Mouse (Mus musculus): ENCODE results near the gene Fn3krp. TPM values are rescaled to one million over a fixed set of nuclear protein-coding genes. Genes with fewer than 3 reads are reported as not detected.

Fn3krp gene
- 21.4 and 25.2 TPM in 2 replicates for total RNA-seq (2014; rRNA removed)
- polyA plus RNA-seq (2015; fragmentation: Nextera tagmentation; extraction: Ambion mirVana), result 8.4 and 8.6 TPM in 2 replicates

DNA sequence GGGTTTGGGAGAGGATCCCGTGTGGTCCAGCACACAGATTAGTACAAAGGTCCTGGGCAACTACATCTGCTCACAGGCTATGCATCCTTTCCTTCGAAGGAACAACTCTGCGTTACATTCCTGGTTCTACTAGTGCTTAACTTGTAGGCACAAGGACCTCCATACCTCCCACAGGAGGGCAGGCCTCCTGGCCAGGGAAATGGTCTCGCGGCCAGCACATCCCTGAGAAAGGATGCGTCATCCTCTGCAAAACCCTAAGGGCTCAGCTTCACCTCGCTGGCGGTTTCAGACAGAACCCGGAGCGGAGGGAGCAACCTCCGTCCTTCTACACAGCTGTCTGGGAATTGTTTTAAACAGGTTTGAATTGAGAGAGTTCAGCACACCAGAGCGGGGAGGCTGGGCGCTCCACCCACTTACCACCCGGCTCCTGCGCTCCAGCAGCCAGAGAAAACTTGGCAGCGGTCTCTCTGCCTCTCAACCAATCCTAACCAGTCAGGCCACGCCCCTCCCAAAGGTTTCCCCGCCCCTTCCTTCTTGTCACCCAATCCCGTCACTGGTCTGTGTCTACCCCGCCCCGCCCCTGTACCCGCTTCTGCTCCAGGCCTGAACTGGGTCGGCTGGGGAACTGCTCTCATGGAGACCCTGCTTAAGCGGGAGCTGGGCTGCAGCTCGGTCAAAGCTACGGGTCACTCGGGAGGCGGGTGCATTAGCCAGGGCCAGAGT, at the start of gene Fn3krp:
Gene Fn3krp, plus strand, starts transcription at position 572 of the 723 bp plus-strand sequence.
- peak within 1 kb of the TSS; percentile 67 for H3K4me3 ChIP-seq (ENCODE audit: low read length)
- DNase-seq (ENCODE audit: low spot score) (peak; percentile 99), ATAC-seq (peak; percentile 100)
- H3K27ac ChIP-seq, result peak within 1 kb of the TSS; percentile 64; the same call in 1 of the 2 replicates
- peak within 1 kb of the TSS; percentile 65 for H3K9ac ChIP-seq (replicated peaks; ENCODE audit: low read length)
- 0 out of 2 replicates have a peak, but pooled peaks cover 9% of the 10 kb centered on the region for H3K4me1 ChIP-seq (ENCODE audit: insufficient read depth, low read length)
- H3K9me3 ChIP-seq (ENCODE audit: low read length), result no peaks in the 10 kb centered on the region
- no peaks in the 10 kb centered on the region for H3K36me3 ChIP-seq (ENCODE audit: insufficient read depth, low read length)
- peak within 1 kb of the TSS; percentile 92 for H3K4me2 ChIP-seq (ENCODE audit: low read depth, low read length)
- 2% methylated on average over 28 of the region's 28 CpGs for WGBS
- no peaks in the 10 kb centered on the region for H3K27me3 ChIP-seq (ENCODE audit: insufficient read depth, low read length)
- TF ChIP-seq CTCF (IDR thresholded peaks at IDR 0.05; ENCODE audit: low read depth), result peak; percentile 31; the same call in 1 of the 2 replicates

DNA sequence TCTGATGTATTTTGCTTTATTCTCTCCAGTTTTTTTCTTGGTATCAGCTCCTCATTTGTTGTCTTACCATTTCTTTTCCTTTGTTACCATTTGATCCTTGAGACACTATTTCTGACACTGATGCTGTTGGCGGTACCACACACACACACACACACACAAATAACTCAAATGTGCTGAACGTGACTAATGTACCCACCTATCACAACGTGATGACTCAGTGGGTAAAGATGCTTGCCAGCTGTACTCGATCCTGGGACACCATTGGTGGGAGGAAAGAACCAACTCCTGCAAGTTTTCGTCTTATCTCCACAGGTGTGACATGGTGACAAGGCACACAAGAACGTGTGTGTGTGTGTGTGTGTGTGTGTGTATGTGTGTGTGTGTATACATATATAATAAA, 47.9 kb upstream of the Fn3krp start:
- DNase-seq (ENCODE audit: low spot score) (no peak), ATAC-seq (no peak)
- no peaks in the 10 kb centered on the region for H3K36me3 ChIP-seq (ENCODE audit: insufficient read depth, low read length)
- no peak overlapping the region for H3K4me3 ChIP-seq (ENCODE audit: low read length)
- H3K9me3 ChIP-seq (ENCODE audit: low read length), result no peaks in the 10 kb centered on the region
- 66% methylated on average over 6 of the region's 6 CpGs for WGBS
- no peak for TF ChIP-seq CTCF (IDR thresholded peaks at IDR 0.05; ENCODE audit: low read depth)
- no peaks in the 10 kb centered on the region for H3K27me3 ChIP-seq (ENCODE audit: insufficient read depth, low read length)
- no peak overlapping the region for H3K9ac ChIP-seq (replicated peaks; ENCODE audit: low read length)
- no peaks in the 10 kb centered on the region for H3K4me1 ChIP-seq (ENCODE audit: insufficient read depth, low read length)
- H3K27ac ChIP-seq, result no peak overlapping the region
- no peak overlapping the region for H3K4me2 ChIP-seq (ENCODE audit: low read depth, low read length)

DNA sequence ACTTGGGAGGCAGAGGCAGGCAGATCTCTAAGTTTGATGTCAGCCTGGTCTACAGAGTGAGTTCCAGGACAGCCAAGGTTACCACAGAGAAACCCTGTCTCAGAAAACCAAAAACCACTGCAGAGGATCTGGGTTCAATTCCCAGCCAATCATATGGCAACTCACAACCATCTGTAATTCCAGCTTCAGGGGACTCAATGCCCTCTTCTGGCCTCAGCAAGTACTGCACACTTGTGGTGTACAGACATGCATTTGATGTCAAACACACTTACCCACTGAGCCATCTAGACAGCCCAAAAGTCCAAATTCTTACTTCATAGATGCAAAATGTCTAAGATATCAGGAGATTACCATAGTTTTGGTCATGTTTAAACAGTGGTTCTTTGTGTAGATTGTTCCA, 42.6 kb upstream of the Fn3krp start:
- H3K9ac ChIP-seq (replicated peaks; ENCODE audit: low read length), result no peak overlapping the region
- H3K36me3 ChIP-seq (ENCODE audit: insufficient read depth, low read length), result no peaks in the 10 kb centered on the region
- H3K9me3 ChIP-seq (ENCODE audit: low read length), result no peaks in the 10 kb centered on the region
- H3K4me3 ChIP-seq (ENCODE audit: low read length), result no peak overlapping the region
- no peak for ATAC-seq
- no peaks in the 10 kb centered on the region for H3K27me3 ChIP-seq (ENCODE audit: insufficient read depth, low read length)
- 0 out of 2 replicates have a peak, but pooled peaks have one; percentile 12 for TF ChIP-seq CTCF (IDR thresholded peaks at IDR 0.05; ENCODE audit: low read depth)
- no peak overlapping the region for H3K27ac ChIP-seq
- DNase-seq (ENCODE audit: low spot score), result no peak
- H3K4me1 ChIP-seq (ENCODE audit: insufficient read depth, low read length), result no peaks in the 10 kb centered on the region
- H3K4me2 ChIP-seq (ENCODE audit: low read depth, low read length), result no peak overlapping the region

DNA sequence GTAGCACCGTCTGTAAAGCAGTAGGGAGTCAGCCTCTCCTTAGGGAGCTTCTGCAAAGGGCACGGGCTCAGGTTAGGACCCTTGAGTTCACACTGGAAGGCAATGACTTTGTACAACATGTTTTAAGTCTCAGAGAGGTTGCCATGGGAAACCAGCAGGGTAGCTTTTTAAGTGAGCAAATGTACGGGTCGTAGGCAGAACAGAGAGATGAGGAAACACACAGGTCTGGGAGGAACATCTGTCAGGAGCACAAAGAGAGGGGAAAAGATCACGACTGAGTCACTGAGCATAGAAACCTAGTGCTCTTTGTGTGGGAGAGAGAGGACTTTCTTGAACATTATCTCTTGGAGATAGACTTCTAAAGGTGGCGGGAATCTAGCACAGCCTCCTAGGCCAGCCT, 40.9 kb upstream of the Fn3krp start:
- ATAC-seq (no peak), DNase-seq (ENCODE audit: low spot score) (no peak)
- no peak overlapping the region for H3K27ac ChIP-seq

DNA sequence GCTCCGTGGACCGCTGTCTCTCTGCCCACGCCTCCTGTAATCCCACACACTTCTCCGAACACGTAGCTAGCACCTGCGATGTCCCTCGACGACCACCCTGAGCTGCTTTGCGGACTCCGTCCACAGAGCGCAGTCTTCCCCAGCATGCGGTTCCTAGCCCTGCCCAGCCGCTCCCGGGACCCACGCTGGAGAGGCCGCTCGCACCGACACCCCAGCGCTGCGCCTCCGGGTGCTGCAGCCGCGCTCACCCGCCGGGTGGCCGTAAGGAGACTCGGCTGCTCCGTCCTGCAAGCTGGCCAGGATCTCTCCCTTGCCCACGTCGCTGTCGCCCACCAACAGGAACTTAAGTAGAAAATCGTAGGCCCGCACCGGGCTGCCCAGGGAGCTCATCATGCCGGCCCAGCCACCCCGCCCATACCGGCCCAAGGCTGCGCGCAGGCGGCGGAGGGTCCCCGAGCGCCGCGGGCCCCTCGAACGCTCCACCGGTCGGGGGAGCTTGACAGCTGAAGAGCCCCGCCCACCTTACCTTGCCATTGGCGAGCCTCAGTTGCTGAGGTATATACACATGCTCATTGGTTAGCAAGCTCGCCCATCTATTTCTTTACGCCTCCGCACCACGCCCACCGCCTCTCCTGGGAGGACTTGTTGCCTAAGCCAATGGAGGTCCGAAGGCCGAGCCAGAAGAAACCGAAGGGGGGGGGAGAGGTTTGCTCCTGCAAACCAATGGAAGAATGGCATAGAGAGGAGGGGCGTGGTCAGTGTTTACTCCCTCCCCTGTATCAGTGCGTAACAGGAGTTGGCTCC, 33.2 kb upstream of the Fn3krp start, which contains the start of gene Rab40b:
Gene Rab40b, minus strand, starts transcription at position 502 of the 804 bp plus-strand sequence.
- peak; percentile 100 for ATAC-seq
- peak; percentile 99 for DNase-seq (ENCODE audit: low spot score)
- Histone ChIP-seq H3K4me1 (ENCODE audit: insufficient read depth, low read length) (peaks cover 3% of the 10 kb centered on the region; the same call in 1 of the 2 replicates), H3K9me3 (ENCODE audit: low read length) (no peaks in the 10 kb centered on the region), H3K9ac (replicated peaks; ENCODE audit: low read length) (peak within 1 kb of the TSS; percentile 70), H3K4me3 (ENCODE audit: low read length) (peak within 1 kb of the TSS; percentile 77), H3K27ac (peak within 1 kb of the TSS; percentile 79), H3K27me3 (ENCODE audit: insufficient read depth, low read length) (no peaks in the 10 kb centered on the region), H3K36me3 (ENCODE audit: insufficient read depth, low read length) (no peaks in the 10 kb centered on the region), H3K4me2 (ENCODE audit: low read depth, low read length) (peak within 1 kb of the TSS; percentile 90)
- under 1% methylated on average over 61 of the region's 61 CpGs for WGBS
- TF ChIP-seq CTCF (IDR thresholded peaks at IDR 0.05; ENCODE audit: low read depth), result peak; percentile 21; the same call in 1 of the 2 replicates

More for the DNA sequence above, 40.9 kb upstream of the Fn3krp start:
- 18% methylated on average over 6 of the region's 6 CpGs for WGBS
- Histone ChIP-seq H3K4me3 (ENCODE audit: low read length) (no peak overlapping the region), H3K9me3 (ENCODE audit: low read length) (no peaks in the 10 kb centered on the region), H3K27me3 (ENCODE audit: insufficient read depth, low read length) (no peaks in the 10 kb centered on the region), H3K9ac (replicated peaks; ENCODE audit: low read length) (no peak overlapping the region), H3K36me3 (ENCODE audit: insufficient read depth, low read length) (no peaks in the 10 kb centered on the region), H3K4me1 (ENCODE audit: insufficient read depth, low read length) (no peaks in the 10 kb centered on the region), H3K4me2 (ENCODE audit: low read depth, low read length) (no peak overlapping the region)
- TF ChIP-seq CTCF (IDR thresholded peaks at IDR 0.05; ENCODE audit: low read depth), result no peak

DNA sequence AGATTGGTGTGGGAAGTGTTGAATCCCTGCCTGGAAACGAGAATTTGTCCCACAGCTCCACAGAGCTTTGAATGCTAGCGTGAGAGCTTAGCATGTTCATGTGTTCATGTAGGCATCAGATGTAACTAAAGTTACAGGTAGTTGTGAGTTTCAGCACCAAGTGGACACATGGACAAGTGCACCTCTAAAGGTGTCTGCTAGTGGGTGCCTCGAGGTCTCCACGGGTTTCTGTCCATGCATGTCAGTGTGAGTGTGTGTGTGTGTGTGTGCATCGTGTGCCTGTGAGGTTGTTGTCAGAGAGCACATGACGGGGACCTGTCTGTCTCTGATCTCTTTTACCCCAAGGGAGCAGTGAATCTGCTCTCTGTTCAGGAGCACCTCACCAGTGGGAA, 32.7 kb upstream of the Fn3krp start:
- Histone ChIP-seq H3K9me3 (ENCODE audit: low read length) (no peaks in the 10 kb centered on the region), H3K27me3 (ENCODE audit: insufficient read depth, low read length) (no peaks in the 10 kb centered on the region), H3K4me1 (ENCODE audit: insufficient read depth, low read length) (peaks cover 3% of the 10 kb centered on the region; the same call in 1 of the 2 replicates), H3K36me3 (ENCODE audit: insufficient read depth, low read length) (no peaks in the 10 kb centered on the region), H3K9ac (replicated peaks; ENCODE audit: low read length) (no peak overlapping the region), H3K27ac (peak overlapping the region; percentile 45; the same call in 1 of the 2 replicates), H3K4me3 (ENCODE audit: low read length) (peak overlapping the region; percentile 77), H3K4me2 (ENCODE audit: low read depth, low read length) (peak overlapping the region; percentile 90)
- no peak for ATAC-seq
- TF ChIP-seq CTCF (IDR thresholded peaks at IDR 0.05; ENCODE audit: low read depth), result peak; percentile 41; the same call in 1 of the 2 replicates
- DNase-seq (ENCODE audit: low spot score), result no peak
- WGBS, result 9% methylated on average over 6 of the region's 6 CpGs
